Mouse (Mus musculus): Measurements from ENCODE around the gene Smad3.

DNA sequence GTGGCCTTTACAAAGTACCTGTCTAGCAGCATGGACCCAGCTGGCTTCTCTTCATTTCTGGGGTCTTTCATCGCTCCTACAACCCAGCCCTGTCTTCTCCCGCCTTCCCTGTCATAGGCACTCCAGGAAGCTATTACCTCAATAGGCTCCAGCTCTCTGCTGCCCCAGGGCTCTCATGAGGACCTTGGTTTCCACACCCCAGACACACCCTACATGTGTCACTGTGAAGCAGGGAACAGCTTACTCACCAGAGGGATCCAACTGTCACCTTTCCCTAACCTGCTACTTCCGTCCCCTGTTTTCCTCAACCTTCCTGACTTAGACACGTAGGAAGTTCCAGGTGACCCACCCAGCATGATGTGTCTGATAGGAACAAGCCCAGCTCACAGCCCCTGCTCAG, 97.7 kb downstream of the Smad3 start:
- TF ChIP-seq CTCF (IDR thresholded peaks at IDR 0.05; ENCODE audit: extremely low read depth, insufficient read length, insufficient replicate concordance, low read depth, low read length) (no peak), POLR2A (IDR thresholded peaks at IDR 0.05; ENCODE audit: low read depth, low read length) (0 out of 2 replicates have a peak, but pooled peaks have one; percentile 27)

Data from small intestine, adult 2 months (tissue).